Mouse (Mus musculus): ENCODE results near the gene Rhbdf1. TPM values are rescaled to one million over a fixed set of nuclear protein-coding genes. Genes with fewer than 3 reads are reported as not detected.

Gene Rhbdf1
- total and polyA plus RNA-seq, 3 experiments = 2.9 to 14.3 TPM; not detected in 1

DNA sequence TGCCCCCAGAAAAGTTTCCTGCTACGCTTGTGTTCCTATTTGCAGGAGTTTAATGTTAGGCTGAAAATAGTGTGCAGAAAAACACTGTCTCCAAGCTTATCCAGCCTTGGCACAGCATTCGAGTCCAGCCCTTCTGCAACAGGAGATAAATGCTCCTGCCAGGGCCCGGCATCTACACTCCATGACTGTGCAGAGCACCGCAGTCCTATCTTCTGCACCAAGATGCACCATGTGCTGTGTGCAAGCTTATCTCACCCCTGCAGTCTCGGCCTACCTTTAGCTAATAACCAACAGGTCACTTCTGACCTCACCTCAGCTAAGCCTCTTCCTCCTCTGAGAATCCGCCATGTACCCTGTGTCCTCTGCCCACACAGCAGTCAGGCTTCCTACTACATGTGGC, 23.5 kb upstream of the Rhbdf1 start (continued):
- TF ChIP-seq TAL1 (IDR thresholded peaks at IDR 0.05; ENCODE audit: low read length) (peak; percentile 100), ZKSCAN1 (IDR thresholded peaks at IDR 0.05; ENCODE audit: low read depth, low read length) (no peak), ELF1 (IDR thresholded peaks at IDR 0.05; ENCODE audit: low read depth, low read length) (peak; percentile 46; the same call in 1 of the 2 replicates), CTCF (IDR thresholded peaks at IDR 0.05 in 2 of 3, conservative IDR thresholded peaks at IDR 0.05 in 1 of 3; ENCODE audit: control insufficient read depth in 1 of 3, insufficient read depth in 1 of 3, low read depth in 2 of 3, low read length in 3 of 3, poor library complexity in 1 of 3, severe bottlenecking in 1 of 3) (no peak), MXI1 (IDR thresholded peaks at IDR 0.05; ENCODE audit: low read depth, low read length) (peak; percentile 42), POLR2A (IDR thresholded peaks at IDR 0.05; ENCODE audit: control insufficient read depth in 1 of 2, insufficient read depth in 1 of 2, low read depth in 1 of 2, low read length in 2 of 2, poor library complexity in 1 of 2) (peak; percentile 25 to 37; a peak in 1 of 4 replicates)

DNA sequence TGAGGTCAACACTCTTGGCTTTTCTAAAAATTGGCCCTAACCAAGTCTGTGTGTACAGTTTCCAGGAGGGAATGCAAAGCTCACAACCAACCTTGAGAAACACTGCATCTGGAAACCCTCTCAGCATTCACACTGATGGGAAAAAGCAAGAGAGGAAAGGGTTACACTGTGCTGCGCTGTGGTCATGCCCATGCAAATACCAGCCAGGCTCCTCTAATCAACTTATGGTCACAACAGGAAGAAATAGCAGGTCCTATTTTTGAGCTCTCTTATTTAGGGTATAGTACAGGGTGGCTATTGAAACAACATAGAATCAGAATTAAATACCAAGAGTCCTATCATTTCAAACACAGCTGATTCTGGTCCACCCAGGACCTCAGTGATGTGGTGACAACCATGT, 22.5 kb upstream of the Rhbdf1 start:
- Histone ChIP-seq H3K27ac (ENCODE audit: control insufficient read depth, low read depth, low read length) (peak overlapping the region; percentile 92), H3K4me1 (ENCODE audit: control insufficient read depth in 1 of 2, insufficient read depth in 2 of 2, low read length in 2 of 2) (peaks cover 27 to 47% of the 10 kb centered on the region in 2 experiments)

DNA sequence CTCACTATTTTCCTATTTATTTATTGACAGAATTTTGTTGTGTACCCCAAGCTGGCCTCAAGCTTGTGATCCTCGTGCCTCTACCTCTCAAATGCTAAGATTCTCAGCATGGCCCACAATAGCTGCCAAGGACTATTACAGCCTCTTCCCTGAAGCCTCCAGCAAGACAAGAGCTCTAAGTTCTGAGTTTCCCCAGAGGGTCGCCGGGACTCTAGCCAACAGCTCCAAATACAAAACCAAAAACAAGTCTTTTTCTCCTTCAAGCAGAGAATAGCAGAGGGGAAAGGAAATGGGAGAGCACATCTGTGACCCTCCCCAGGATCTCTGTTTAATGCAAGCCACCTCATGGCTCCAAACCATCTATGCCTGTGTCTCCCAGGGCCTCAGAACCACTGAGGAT, 22.0 kb upstream of the Rhbdf1 start:
- H3K27me3 ChIP-seq (ENCODE audit: control insufficient read depth in 1 of 2, insufficient read depth in 2 of 2, low read length in 2 of 2) = no peaks in the 10 kb centered on the region
- H3K9ac ChIP-seq (ENCODE audit: control insufficient read depth, low read depth, low read length, poor library complexity, severe bottlenecking) = no peak overlapping the region
- H3K4me1 ChIP-seq (ENCODE audit: control insufficient read depth in 1 of 2, insufficient read depth in 2 of 2, low read length in 2 of 2) = peaks cover 27 to 44% of the 10 kb centered on the region in 2 experiments
- H3K4me3 ChIP-seq (ENCODE audit: control insufficient read depth in 1 of 2, insufficient read depth in 1 of 2, low read depth in 2 of 2, low read length in 2 of 2) = no peak overlapping the region
- H3K79me2 ChIP-seq (ENCODE audit: control insufficient read depth, insufficient read depth, low read length, poor library complexity) = no peaks in the 10 kb centered on the region
- H3K36me3 ChIP-seq (ENCODE audit: control insufficient read depth in 1 of 2, insufficient read depth in 2 of 2, low read length in 2 of 2) = peaks cover 0 to 40% of the 10 kb centered on the region in 2 experiments; a peak in 2 of 4 replicates
- no peak overlapping the region for H3K27ac ChIP-seq (ENCODE audit: control insufficient read depth, low read depth, low read length)
- no peaks in the 10 kb centered on the region for H3K9me3 ChIP-seq (replicated peaks; ENCODE audit: insufficient read depth, low read length)
- DNase-seq (ENCODE audit: low read depth, low spot score) = no peak
- no peak for TF ChIP-seq CHD1 (IDR thresholded peaks at IDR 0.05; ENCODE audit: low read depth, low read length)
- no peak for TF ChIP-seq ETS1 (IDR thresholded peaks at IDR 0.05; ENCODE audit: low read depth, low read length)
- TF ChIP-seq NELFE (IDR thresholded peaks at IDR 0.05; ENCODE audit: low read depth, low read length) = no peak

More for the DNA sequence above, 22.5 kb upstream of the Rhbdf1 start:
- H3K36me3 ChIP-seq (ENCODE audit: control insufficient read depth in 1 of 2, insufficient read depth in 2 of 2, low read length in 2 of 2) = peaks cover 0 to 45% of the 10 kb centered on the region in 2 experiments; a peak in 2 of 4 replicates
- no peaks in the 10 kb centered on the region for H3K9me3 ChIP-seq (replicated peaks; ENCODE audit: insufficient read depth, low read length)
- no peaks in the 10 kb centered on the region for H3K27me3 ChIP-seq (ENCODE audit: control insufficient read depth in 1 of 2, insufficient read depth in 2 of 2, low read length in 2 of 2)
- TF ChIP-seq MEF2A (IDR thresholded peaks at IDR 0.05; ENCODE audit: extremely low read depth, insufficient replicate concordance, low read depth, low read length, poor library complexity, severe bottlenecking) = no peak
- no peak for TF ChIP-seq KAT2A (conservative IDR thresholded peaks at IDR 0.05; ENCODE audit: low read depth, low read length)
- TF ChIP-seq CHD1 (IDR thresholded peaks at IDR 0.05; ENCODE audit: low read depth, low read length) = no peak
- no peak for TF ChIP-seq POLR2AphosphoS2 (IDR thresholded peaks at IDR 0.05; ENCODE audit: low read length)
- TF ChIP-seq USF2 (IDR thresholded peaks at IDR 0.05; ENCODE audit: borderline replicate concordance in 1 of 2, insufficient read depth in 1 of 2, low read depth in 1 of 2, low read length in 2 of 2) = no peak
- TF ChIP-seq MYC (IDR thresholded peaks at IDR 0.05; ENCODE audit: low read depth, low read length) = 0 out of 2 replicates have a peak, but pooled peaks have one; percentile 49
- no peak for TF ChIP-seq ELF1 (IDR thresholded peaks at IDR 0.05; ENCODE audit: low read depth, low read length)
- TF ChIP-seq MAX (IDR thresholded peaks at IDR 0.05; ENCODE audit: low read length) = peak; percentile 45; the same call in 1 of the 2 replicates
- TF ChIP-seq ZNF384 (IDR thresholded peaks at IDR 0.05; ENCODE audit: low read depth, low read length) = no peak
- TF ChIP-seq EP300 (IDR thresholded peaks at IDR 0.05; ENCODE audit: low read depth in 1 of 2, low read length in 2 of 2) = peak in 1 of 2 experiments; percentile 10; a peak in 1 of 4 replicates
- no peak for TF ChIP-seq POLR2AphosphoS5 (IDR thresholded peaks at IDR 0.05; ENCODE audit: borderline replicate concordance, low read depth, low read length)
- TF ChIP-seq SIN3A (IDR thresholded peaks at IDR 0.05; ENCODE audit: low read length) = no peak; the same call in 1 of the 2 replicates
- no peak for TF ChIP-seq TBP (IDR thresholded peaks at IDR 0.05; ENCODE audit: low read depth, low read length)
- 0 out of 2 replicates have a peak, but pooled peaks have one; percentile 14 for TF ChIP-seq TCF12 (IDR thresholded peaks at IDR 0.05; ENCODE audit: low read depth, low read length)
- no peak for TF ChIP-seq CHD2 (IDR thresholded peaks at IDR 0.05; ENCODE audit: low read length)
- no peak for TF ChIP-seq ETS1 (IDR thresholded peaks at IDR 0.05; ENCODE audit: low read depth, low read length)
- TF ChIP-seq GABPA (IDR thresholded peaks at IDR 0.05; ENCODE audit: low read depth, low read length) = no peak
- no peak for TF ChIP-seq MXI1 (IDR thresholded peaks at IDR 0.05; ENCODE audit: low read depth, low read length)
- no peak for TF ChIP-seq SMC3 (IDR thresholded peaks at IDR 0.05; ENCODE audit: low read depth, low read length)
- no peak for TF ChIP-seq ZMIZ1 (IDR thresholded peaks at IDR 0.05; ENCODE audit: low read depth, low read length)
- no peak for TF ChIP-seq UBTF (IDR thresholded peaks at IDR 0.05; ENCODE audit: borderline replicate concordance, insufficient read depth, low read depth, low read length)
- DNase-seq (ENCODE audit: low read depth, low spot score) = no peak
- peak overlapping the region; percentile 40 for H3K9ac ChIP-seq (ENCODE audit: control insufficient read depth, low read depth, low read length, poor library complexity, severe bottlenecking)
- no peak overlapping the region for H3K4me3 ChIP-seq (ENCODE audit: control insufficient read depth in 1 of 2, insufficient read depth in 1 of 2, low read depth in 2 of 2, low read length in 2 of 2)
- H3K79me2 ChIP-seq (ENCODE audit: control insufficient read depth, insufficient read depth, low read length, poor library complexity) = no peaks in the 10 kb centered on the region

All from MEL (cell line).